Mouse (Mus musculus): Measurements from ENCODE around the gene Galntl5. TPM values are rescaled to one million over a fixed set of nuclear protein-coding genes. Genes with fewer than 3 reads are reported as not detected.
A peak's percentile ranks its signal among the peaks of the same experiment; 100 is the strongest.

The Galntl5 gene
- polyA plus RNA-seq, 1 experiment, result 0.06 TPM

DNA sequence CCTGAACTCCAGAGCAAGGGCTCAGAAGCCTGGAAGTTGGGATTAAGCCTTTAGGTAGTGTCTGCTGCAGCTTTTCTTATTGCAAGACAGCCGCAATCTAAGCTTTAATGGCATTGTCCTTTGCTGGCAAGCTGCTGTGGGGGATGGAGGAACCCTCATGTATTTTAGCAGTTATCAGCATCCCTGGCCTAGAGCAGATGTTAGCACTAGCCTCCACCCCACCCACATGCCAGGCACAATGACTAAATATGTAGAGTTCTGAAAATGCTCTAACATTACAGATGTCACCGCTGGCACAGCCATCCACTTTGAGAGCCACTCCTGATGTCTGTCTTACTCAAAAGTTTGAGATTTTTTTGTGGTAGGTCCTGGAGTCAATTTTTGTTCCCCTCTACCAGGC is 75.4 kb downstream of the Galntl5 start:
- H3K27me3 ChIP-seq (replicated peaks; ENCODE audit: control insufficient read depth, insufficient read depth, low read length), result no peaks in the 10 kb centered on the region
- TF ChIP-seq POLR2A (IDR thresholded peaks at IDR 0.05; ENCODE audit: low read depth, low read length) (no peak), CTCF (conservative IDR thresholded peaks at IDR 0.05; ENCODE audit: insufficient read depth, insufficient read length, low read depth, low read length) (no peak)
- no peak for DNase-seq
- H3K36me3 ChIP-seq (ENCODE audit: control insufficient read depth, insufficient read depth, low read length), result peaks cover 29% of the 10 kb centered on the region
- H3K4me1 ChIP-seq (ENCODE audit: control insufficient read depth, insufficient read depth, low read length), result peaks cover 26% of the 10 kb centered on the region; the same call in 1 of the 2 replicates
- 86% methylated on average over 2 of the region's 2 CpGs for WGBS
- H3K4me3 ChIP-seq (ENCODE audit: insufficient read depth, low read depth, low read length), result no peak overlapping the region
- no peak overlapping the region for H3K27ac ChIP-seq (ENCODE audit: insufficient read depth, low read depth, low read length)

DNA sequence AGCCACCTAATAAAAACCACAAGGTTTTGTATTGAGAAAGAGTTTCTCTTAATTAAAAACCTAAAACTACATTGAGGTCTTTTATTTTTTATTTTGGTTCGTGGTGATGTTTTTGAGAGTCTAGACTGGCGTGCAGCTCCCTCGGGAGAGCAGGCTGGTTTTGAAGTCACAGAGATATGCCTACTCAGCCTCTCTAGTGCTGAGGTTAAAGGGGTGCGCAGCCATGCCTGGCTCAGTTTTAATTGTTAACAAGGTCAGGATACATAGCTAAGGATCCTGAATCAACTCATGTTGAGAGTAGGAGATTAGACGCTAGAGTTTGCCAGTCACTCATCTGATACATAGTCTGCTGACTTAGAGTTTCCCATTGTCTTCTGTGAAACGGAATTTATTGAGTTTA is 80.2 kb downstream of the Galntl5 start:
- Histone ChIP-seq H3K36me3 (ENCODE audit: control insufficient read depth, insufficient read depth, low read length) (peaks cover 33% of the 10 kb centered on the region), H3K27me3 (replicated peaks; ENCODE audit: control insufficient read depth, insufficient read depth, low read length) (no peaks in the 10 kb centered on the region), H3K4me1 (ENCODE audit: control insufficient read depth, insufficient read depth, low read length) (peaks cover 11% of the 10 kb centered on the region), H3K27ac (ENCODE audit: insufficient read depth, low read depth, low read length) (no peak overlapping the region), H3K4me3 (ENCODE audit: insufficient read depth, low read depth, low read length) (no peak overlapping the region)
- DNase-seq, result peak; percentile 63
- WGBS, result 50% methylated on average over 6 of the region's 6 CpGs
- TF ChIP-seq POLR2A (IDR thresholded peaks at IDR 0.05; ENCODE audit: low read depth, low read length) (no peak), CTCF (conservative IDR thresholded peaks at IDR 0.05; ENCODE audit: insufficient read depth, insufficient read length, low read depth, low read length) (no peak)

DNA sequence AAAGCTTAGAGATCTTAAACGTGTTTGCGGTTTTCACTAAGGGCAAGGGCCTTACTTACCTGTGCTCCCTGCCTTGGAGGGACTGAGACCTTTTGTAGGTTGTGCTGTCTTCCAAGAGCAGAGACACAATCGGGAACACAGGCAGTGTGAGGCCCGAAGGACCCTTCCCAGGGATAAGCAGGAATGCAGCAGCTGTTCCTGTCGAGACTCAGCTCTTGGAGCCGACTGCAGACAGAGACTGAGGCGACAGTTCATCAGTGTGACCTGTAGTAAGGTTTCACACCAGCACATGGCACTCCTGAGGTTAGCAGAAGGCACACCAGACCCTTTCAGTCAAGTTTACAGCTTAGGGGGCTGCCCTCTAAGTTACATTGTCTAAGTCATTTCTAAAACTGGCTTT is 81.0 kb downstream of the Galntl5 start:
- no peak for DNase-seq
- Histone ChIP-seq H3K27me3 (replicated peaks; ENCODE audit: control insufficient read depth, insufficient read depth, low read length) (no peaks in the 10 kb centered on the region), H3K36me3 (ENCODE audit: control insufficient read depth, insufficient read depth, low read length) (peaks cover 34% of the 10 kb centered on the region), H3K27ac (ENCODE audit: insufficient read depth, low read depth, low read length) (peak overlapping the region; percentile 25; the same call in 1 of the 2 replicates), H3K4me1 (ENCODE audit: control insufficient read depth, insufficient read depth, low read length) (peaks cover 11% of the 10 kb centered on the region), H3K4me3 (ENCODE audit: insufficient read depth, low read depth, low read length) (no peak overlapping the region)
- 40% methylated on average over 7 of the region's 7 CpGs for WGBS
- TF ChIP-seq POLR2A (IDR thresholded peaks at IDR 0.05; ENCODE audit: low read depth, low read length) (no peak), CTCF (conservative IDR thresholded peaks at IDR 0.05; ENCODE audit: insufficient read depth, insufficient read length, low read depth, low read length) (no peak)

DNA sequence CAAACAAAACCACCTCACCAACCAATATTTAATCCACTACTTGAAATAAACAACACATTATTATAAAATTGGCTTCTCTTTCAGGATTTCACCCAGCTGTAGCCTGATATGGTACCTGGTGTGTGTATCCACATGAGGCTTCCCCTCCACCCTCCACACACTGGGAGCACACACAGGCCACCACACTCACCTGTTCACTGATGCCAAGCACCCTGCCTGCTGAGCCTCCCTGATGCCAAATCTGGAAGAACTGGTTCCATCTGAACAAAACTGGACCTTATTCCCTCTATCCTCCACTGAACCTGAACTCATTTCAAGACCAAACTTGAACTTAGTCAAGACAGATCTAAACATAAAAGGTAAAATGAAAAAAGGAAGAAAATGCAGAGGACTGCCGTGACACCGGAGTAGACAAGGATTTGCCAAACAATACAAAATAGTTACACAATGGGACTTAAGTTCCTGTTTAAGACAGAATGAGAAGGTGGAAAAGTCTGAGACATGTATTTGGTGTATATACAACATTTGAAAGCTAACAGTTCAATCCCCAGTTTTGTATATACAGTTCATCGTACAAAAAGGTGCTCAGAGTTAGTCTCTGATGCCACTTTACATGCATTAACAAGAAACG is 87.1 kb downstream of the Galntl5 start:
- Histone ChIP-seq H3K4me1 (ENCODE audit: control insufficient read depth, insufficient read depth, low read length) (no peaks in the 10 kb centered on the region; the same call in 1 of the 2 replicates), H3K36me3 (ENCODE audit: control insufficient read depth, insufficient read depth, low read length) (peaks cover 18% of the 10 kb centered on the region), H3K4me3 (ENCODE audit: insufficient read depth, low read depth, low read length) (no peak overlapping the region), H3K27me3 (replicated peaks; ENCODE audit: control insufficient read depth, insufficient read depth, low read length) (no peaks in the 10 kb centered on the region), H3K27ac (ENCODE audit: insufficient read depth, low read depth, low read length) (no peak overlapping the region; the same call in 1 of the 2 replicates)
- 73% methylated on average over 4 of the region's 4 CpGs for WGBS
- DNase-seq, result peak; percentile 58
- TF ChIP-seq POLR2A (IDR thresholded peaks at IDR 0.05; ENCODE audit: low read depth, low read length) (no peak), CTCF (conservative IDR thresholded peaks at IDR 0.05; ENCODE audit: insufficient read depth, insufficient read length, low read depth, low read length) (no peak)

Other genes with a start within 250 kb of the Galntl5 start
- 29.5 and 36.8 TPM in 2 replicates for gene Prkag2, start 80.8 kb upstream of the Galntl5 start, polyA plus RNA-seq (2012; rRNA removed)
- gene Galnt11, start 40.4 kb downstream of the Galntl5 start, polyA plus RNA-seq (2012; rRNA removed), result 387 and 392 TPM in 2 replicates
- not detected in 2 replicates for gene E130116L18Rik, start 41.7 kb downstream of the Galntl5 start, polyA plus RNA-seq (2012; rRNA removed)